Mouse (Mus musculus): Measurements from ENCODE around the gene Gtpbp3.

Gene Gtpbp3

DNA sequence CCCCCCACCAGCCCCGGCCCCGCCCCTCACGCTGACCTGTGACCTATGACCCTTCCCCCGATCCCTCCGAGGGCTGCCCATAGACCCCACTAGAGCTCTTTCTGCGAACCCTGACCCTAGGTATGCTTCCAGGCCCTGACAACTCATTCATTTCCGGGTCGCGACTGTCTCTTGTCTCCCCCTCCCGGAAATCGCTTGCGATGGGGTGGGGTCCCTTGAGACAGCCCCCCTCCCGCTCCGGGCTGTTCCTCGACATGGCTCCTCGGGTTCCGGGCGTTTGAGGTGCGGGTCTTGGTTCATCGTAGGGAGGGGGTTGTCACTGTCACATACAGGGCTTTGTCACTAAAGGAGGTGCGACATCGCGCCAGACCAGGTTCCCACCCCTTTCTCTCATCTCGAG, 18.5 kb upstream of the Gtpbp3 start:
- peak; percentile 72 for DNase-seq (ENCODE audit: low read depth, low spot score)

GRCm38 (mm10) chr8:71470146-71470912, 17.6 kb upstream of the Gtpbp3 start:
- DNase-seq (ENCODE audit: low read depth, low spot score) = no peak

GRCm38 (mm10) chr8:71470913-71471255, 17.0 kb upstream of the Gtpbp3 start:
- no peak for DNase-seq (ENCODE audit: low read depth, low spot score)

DNA sequence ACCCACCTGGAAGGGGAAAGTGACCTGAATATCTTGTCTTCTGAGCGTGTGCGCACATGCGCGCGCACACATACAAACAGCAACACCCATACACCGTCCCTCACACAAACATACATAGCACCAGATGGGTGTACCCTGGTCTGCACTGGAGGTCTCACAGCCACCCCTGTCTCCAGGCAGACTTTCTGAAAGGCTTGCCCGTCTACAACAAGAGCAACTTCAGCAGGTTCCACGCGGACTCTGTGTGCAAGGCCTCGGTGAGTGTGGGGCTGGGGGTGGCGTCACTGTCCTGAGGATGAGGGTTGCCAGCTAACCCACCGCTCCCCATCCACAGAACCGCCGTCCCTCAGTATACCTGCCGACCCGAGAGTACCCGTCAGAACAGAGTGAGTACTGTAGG, 16.0 kb upstream of the Gtpbp3 start:
- DNase-seq (ENCODE audit: low read depth, low spot score) = no peak

DNA sequence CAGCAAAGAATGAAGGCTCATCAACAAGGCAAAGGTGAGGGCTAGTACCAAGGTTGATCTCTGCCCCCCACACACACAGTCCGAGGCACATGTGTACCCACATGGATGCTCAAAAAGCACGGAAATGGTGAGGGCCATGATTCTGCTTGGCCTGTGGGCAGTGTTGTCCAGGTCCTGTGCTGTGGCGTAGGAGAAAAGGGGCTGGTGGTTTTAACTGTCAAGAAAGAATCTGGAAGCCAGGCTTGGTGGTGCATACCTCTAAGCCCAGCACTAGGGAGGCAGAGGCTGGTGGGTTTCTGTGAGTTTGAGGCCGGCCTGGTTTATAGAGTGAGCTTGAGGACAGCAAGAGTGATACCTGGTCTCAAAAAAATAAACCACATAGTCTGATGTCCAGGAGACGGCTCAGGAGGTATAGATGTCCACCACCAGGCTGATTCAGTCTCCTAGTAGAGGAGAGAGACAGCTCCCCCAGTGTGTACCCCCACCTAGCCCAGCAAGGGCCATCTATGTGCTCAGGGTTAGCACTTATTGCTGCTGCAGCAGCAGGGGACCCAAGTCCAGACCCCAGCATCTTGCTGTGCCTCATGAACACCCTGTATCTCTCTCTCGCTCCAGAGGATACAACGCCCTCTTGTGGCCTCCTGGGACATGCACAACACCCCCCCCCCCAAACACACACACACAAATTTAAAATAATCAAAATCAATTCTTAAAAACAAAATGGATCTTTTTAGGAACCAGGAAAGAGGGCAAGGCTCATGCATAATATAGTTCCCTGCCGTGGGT, 15.1 kb upstream of the Gtpbp3 start:
- DNase-seq (ENCODE audit: low read depth, low spot score) = no peak

DNA sequence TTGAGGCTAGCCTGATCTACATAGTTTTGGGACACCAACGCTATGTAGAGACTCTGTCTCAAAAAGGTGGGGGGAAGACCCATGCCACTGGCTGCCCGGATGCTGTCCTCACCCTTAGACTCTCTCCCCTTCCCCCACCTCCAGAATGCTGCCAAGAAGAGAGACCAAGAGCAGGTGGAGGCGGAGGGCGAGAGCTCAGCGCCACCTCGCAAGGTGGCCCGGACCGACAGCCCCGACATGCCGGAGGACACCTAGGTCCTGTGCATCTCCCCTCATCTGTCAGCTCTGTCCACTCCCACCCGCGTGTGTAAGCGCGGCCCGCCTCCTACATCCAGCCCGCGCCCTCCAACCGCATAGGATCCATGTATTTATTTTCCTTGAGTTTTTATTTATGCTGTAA, 13.6 kb upstream of the Gtpbp3 start:
- no peak for DNase-seq (ENCODE audit: low read depth, low spot score)

DNA sequence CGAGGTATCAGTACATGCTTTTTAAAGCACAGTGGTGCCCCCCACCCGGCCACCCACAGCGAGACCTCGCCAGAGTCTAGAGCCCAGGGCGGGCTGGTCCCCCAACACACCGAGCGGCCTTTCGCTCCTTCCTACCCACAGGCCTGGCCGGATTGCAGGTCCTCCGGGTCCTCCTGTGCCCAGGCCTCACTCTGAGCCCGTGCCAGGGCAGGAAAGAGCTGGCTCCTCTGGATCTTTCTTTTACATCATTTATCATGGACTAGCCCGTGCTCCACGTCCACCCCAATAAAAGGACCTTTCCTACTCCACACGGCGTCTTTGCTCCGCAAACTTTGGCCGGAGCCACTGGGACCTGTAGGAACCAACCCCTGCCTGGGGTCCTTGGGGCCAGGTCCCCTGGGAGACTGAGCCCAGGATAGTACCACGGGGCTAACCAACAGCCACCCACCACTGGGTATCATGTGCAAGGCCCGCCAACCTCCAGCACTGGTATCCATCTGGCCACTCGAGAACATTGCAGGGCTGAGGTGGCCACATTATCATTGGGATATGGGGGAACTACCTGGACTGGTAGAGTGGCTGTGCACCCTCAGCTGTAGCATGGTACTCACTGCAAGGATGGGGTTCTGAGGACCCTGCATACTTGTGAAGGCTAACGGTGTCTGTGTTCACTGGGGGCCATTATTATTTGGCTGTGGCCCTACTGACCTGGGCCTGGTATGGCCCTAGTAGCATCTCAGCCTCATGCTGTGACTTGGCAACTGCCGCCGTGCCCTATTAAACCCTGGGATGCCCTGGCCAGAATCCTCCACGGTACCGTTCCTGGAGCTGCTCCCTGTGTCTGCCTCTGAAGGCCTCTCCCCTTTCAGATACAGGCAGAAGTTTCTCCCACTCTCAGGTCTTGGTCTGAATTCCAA, 12.9 kb upstream of the Gtpbp3 start:
- DNase-seq (ENCODE audit: low read depth, low spot score) = no peak

GRCm38 (mm10) chr8:71475702-71476075, 12.2 kb upstream of the Gtpbp3 start:
- no peak for DNase-seq (ENCODE audit: low read depth, low spot score)

- peak; percentile 92 for DNase-seq (ENCODE audit: low read depth, low spot score)
Measured at GRCm38 (mm10) chr8:71476099-71476940, 11.6 kb upstream of the Gtpbp3 start.

DNA sequence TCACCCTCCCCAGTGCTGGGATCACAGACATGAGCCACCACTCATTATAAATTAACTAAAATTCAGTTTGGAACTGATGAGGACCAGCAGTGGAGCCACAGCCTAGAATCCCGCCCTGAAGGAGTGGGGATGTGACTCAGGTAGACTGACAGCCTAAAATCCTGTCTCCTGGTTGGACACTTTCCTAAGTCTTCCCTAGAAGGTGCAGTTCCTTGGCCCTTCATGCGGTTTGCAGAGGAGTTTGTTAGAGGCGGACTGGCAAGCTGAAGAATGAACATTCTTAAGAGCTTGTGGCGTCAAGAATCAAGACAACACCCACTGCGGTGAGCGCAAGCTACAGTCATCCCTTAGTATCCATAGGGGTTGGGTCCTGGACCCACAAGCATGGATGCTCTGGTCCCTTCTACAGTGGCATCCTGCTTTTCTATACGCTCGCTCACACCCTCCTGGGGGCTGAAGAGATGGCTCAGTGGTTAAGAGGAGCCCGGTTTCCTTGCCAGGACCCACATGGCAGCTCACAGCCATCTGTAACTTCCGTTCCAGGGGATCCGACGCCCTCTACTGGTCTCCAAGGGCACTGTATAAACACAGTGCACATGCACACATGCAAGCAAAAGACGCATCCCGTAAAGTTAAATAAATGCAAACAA, 10.6 kb upstream of the Gtpbp3 start:
- peak; percentile 68 for DNase-seq (ENCODE audit: low read depth, low spot score)

DNA sequence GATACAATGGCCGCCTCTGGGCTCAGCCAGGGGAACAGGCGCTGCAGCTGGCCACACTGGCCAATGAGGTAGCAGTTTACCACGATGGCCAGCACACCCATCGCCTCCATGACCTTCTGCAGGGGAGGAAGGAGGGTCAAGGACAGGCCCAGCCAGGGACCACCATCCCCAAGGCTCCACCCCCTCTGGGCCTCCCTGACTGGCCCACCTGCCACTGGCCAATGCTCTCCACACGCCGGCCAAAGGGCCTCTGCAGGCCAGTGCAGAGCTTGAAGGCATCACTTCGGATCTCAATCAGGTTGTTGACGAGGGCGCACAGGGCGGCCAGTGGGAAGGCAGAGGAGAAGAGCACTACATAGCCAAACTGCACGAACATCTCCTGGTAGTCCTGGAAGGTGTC, 9.0 kb upstream of the Gtpbp3 start:
- no peak for DNase-seq (ENCODE audit: low read depth, low spot score)

- DNase-seq (ENCODE audit: low read depth, low spot score) = peak; percentile 41
Measured at GRCm38 (mm10) chr8:71483932-71484331, 4.0 kb upstream of the Gtpbp3 start.

- DNase-seq (ENCODE audit: low read depth, low spot score) = no peak
Measured at GRCm38 (mm10) chr8:71484736-71485135, 3.2 kb upstream of the Gtpbp3 start.

DNA sequence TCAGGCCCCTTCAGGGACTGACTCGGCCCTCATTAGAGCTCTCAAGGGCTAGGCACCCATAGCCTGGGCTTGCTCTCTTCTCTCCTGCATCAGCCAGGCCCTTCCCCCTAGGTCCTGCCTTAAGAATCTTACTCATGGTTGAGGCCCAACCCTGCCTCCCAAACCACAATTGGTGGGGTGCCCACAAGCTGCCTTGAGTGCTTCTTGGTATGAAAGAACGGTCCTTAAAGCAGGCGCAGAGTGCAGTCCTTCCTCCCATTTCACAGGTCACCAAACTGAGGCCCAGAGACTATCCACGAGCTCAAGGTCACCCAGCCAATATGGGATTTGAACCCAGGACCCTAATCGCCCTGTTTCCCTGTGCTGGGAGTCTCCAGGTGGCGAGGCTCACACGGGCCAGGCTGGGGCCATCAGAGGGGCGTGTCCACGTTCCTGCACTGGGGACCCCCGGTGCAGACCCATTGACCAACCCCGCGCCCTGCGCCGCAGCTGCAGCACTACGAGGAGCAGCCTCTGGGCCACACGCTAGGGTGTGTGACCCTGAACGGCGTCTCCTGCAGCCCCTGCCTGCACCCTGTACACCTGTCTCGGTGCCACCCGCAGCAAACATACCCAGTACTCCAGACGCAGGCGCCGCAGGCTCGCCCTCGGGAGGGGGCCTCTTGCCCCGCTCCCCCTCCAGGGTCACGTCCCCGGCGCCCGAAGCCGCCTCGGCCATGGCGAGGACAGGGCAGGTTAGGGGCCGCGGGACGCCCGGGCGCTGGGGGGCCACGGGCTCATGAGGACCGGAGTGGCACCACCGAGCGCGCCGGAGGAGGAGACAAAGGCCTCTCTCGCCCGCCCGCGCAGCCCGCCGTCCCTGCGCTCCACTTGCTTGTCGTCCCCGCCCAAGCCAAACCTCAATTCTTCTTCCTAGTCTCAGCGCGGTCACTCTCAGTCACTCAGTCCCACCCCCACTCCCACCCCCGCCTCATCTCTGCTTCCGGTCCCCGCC, 2.5 kb upstream of the Gtpbp3 start, which contains the start of gene Ano8:
Gene Ano8 (minus strand): TSS at position 822 of the 994 bp plus-strand sequence.
- peak; percentile 98 for DNase-seq (ENCODE audit: low read depth, low spot score)

- DNase-seq (ENCODE audit: low read depth, low spot score) = no peak
Measured at GRCm38 (mm10) chr8:71486136-71486529, 1.8 kb upstream of the Gtpbp3 start.

GRCm38 (mm10) chr8:71488454-71488853, 551 bp downstream of the Gtpbp3 start:
- peak; percentile 98 for DNase-seq (ENCODE audit: low read depth, low spot score)

- DNase-seq (ENCODE audit: low read depth, low spot score) = peak; percentile 91
Measured at GRCm38 (mm10) chr8:71495039-71495438, 7.1 kb downstream of the Gtpbp3 start.

- DNase-seq (ENCODE audit: low read depth, low spot score) = no peak
Measured at GRCm38 (mm10) chr8:71495811-71496210, 7.9 kb downstream of the Gtpbp3 start.

- DNase-seq (ENCODE audit: low read depth, low spot score) = peak; percentile 70
Measured at GRCm38 (mm10) chr8:71496481-71496880, 8.6 kb downstream of the Gtpbp3 start.

Measured in brain, adult 2 months (tissue).